Mouse (Mus musculus) forebrain, embryonic 11.5 days (tissue): ENCODE measurements around the gene Akap8. TPM values are rescaled to one million over a fixed set of nuclear protein-coding genes. Genes with fewer than 3 reads are reported as not detected.
A peak's percentile ranks its signal among the peaks of the same experiment; 100 is the strongest.

Experiments
- ATAC-seq: fragments of 200-750 bp; cut with Nextera tagmentation; replicated peaks from 2 replicates; pipeline ENCODE4 v1.8.0; 2017; ENCODE audit warnings: moderate TSS enrichment; ENCODE audit not compliant: low FRiP score
- DNase-seq: peaks from one replicate; pipeline ENCODE4 v3.0.0-alpha.2; 2017; ENCODE audit warnings: low spot score
- H3K27ac ChIP-seq: fragments of 300-500 bp; sonication (generic); 2 replicates; pipeline ENCODE4 v1.5.1; 2014; ENCODE audit warnings: low read depth, low read length
- H3K27me3 ChIP-seq: fragments of 300-500 bp; sonication (generic); 2 replicates; pipeline ENCODE4 v1.6.1; 2014; ENCODE audit warnings: mild to moderate bottlenecking, low read length, mixed read lengths; ENCODE audit not compliant: control insufficient read depth, insufficient read depth
- H3K36me3 ChIP-seq: fragments of 300-500 bp; sonication (generic); 2 replicates; pipeline ENCODE4 v1.6.1; 2014; ENCODE audit warnings: mild to moderate bottlenecking, low read length, moderate library complexity, mixed read lengths; ENCODE audit not compliant: control insufficient read depth, insufficient read depth
- H3K4me1 ChIP-seq: fragments of 300-500 bp; sonication (generic); replicated peaks from 2 replicates; pipeline ENCODE4 v1.6.1; 2014; ENCODE audit warnings: low read length, mixed read lengths; ENCODE audit not compliant: control insufficient read depth, insufficient read depth
- H3K4me2 ChIP-seq: fragments of 300-500 bp; sonication (generic); 2 replicates; pipeline ENCODE4 v1.6.1; 2014; ENCODE audit warnings: low read depth, mild to moderate bottlenecking, low read length, moderate library complexity, mixed read lengths; ENCODE audit not compliant: severe bottlenecking
- H3K4me3 ChIP-seq: fragments of 300-500 bp; sonication (generic); 2 replicates; pipeline ENCODE4 v1.5.1; 2014; ENCODE audit warnings: low read depth, low read length
- H3K9ac ChIP-seq: fragments of 300-500 bp; sonication (generic); 2 replicates; pipeline ENCODE4 v1.6.1; 2014; ENCODE audit warnings: low read length
- H3K9me3 ChIP-seq: fragments of 300-500 bp; sonication (generic); 2 replicates; pipeline ENCODE4 v1.6.1; 2016; ENCODE audit warnings: low read length, mixed read lengths; ENCODE audit not compliant: control insufficient read depth
- WGBS: fragments of 180-500 bp; shearing (Covaris S2); extraction: QIAGEN DNeasy Blood & Tissue Kit; methylation state at CpG from one replicate; pipeline ENCODE4 v1.1.7; 2014; 5-methylcytosine and 5-hydroxymethylcytosine counted together
- polyA plus RNA-seq: library from polyadenylated mRNA; unstranded; fragments of >200 nt; fragmentation: Nextera tagmentation; extraction: Ambion mirVana; gene quantifications from 2 replicates; pipeline ENCODE4 v1.2.1, GENCODE M21; 2014

Akap8 gene
- polyA plus RNA-seq, 1 experiment from 2014 or later: 78.4 TPM

- ATAC-seq (no peak), DNase-seq (no peak)
- Histone ChIP-seq H3K36me3 (peaks cover 41% of the 10 kb centered on the region), H3K27ac (no peak overlapping the region), H3K4me3 (no peak overlapping the region), H3K27me3 (no peaks in the 10 kb centered on the region), H3K4me2 (no peak overlapping the region), H3K9me3 (no peaks in the 10 kb centered on the region), H3K4me1 (no peaks in the 10 kb centered on the region; the same call in 1 of the 2 replicates), H3K9ac (no peak overlapping the region)
- 95% methylated on average over 8 of the region's 8 CpGs for WGBS
Measured at GRCm38 (mm10) chr17:32317032-32317431, 4.0 kb downstream of the Akap8 start.

- no peak overlapping the region for H3K9ac ChIP-seq
- H3K4me2 ChIP-seq: no peak overlapping the region
- no peaks in the 10 kb centered on the region for H3K9me3 ChIP-seq
- DNase-seq (no peak), ATAC-seq (no peak)
- no peak overlapping the region for H3K4me3 ChIP-seq
- H3K4me1 ChIP-seq: no peaks in the 10 kb centered on the region
- H3K36me3 ChIP-seq: peaks cover 49% of the 10 kb centered on the region
- no peaks in the 10 kb centered on the region for H3K27me3 ChIP-seq
- H3K27ac ChIP-seq: no peak overlapping the region
- WGBS: 91% methylated on average over 5 of the region's 5 CpGs
Measured at GRCm38 (mm10) chr17:32315560-32315959, 5.5 kb downstream of the Akap8 start.

- Histone ChIP-seq H3K4me1 (no peaks in the 10 kb centered on the region), H3K4me2 (no peak overlapping the region), H3K9me3 (no peaks in the 10 kb centered on the region), H3K27ac (no peak overlapping the region), H3K9ac (no peak overlapping the region), H3K27me3 (no peaks in the 10 kb centered on the region), H3K36me3 (peaks cover 63% of the 10 kb centered on the region), H3K4me3 (no peak overlapping the region)
- DNase-seq: no peak
- ATAC-seq: no peak
- 83% methylated on average over 5 of the region's 5 CpGs for whole genome bisulfite sequencing
Measured at GRCm38 (mm10) chr17:32313892-32314291, 7.1 kb downstream of the Akap8 start.

- ATAC-seq (no peak), DNase-seq (no peak)
- 93% methylated on average over 8 of the region's 8 CpGs for WGBS
- H3K4me2 ChIP-seq: no peak overlapping the region
- H3K9ac ChIP-seq: no peak overlapping the region
- peaks cover 66% of the 10 kb centered on the region for H3K36me3 ChIP-seq
- no peaks in the 10 kb centered on the region for H3K9me3 ChIP-seq
- no peak overlapping the region for H3K4me3 ChIP-seq
- H3K4me1 ChIP-seq: no peaks in the 10 kb centered on the region
- no peak overlapping the region for H3K27ac ChIP-seq
- no peaks in the 10 kb centered on the region for H3K27me3 ChIP-seq
Measured at GRCm38 (mm10) chr17:32312801-32313200, 8.2 kb downstream of the Akap8 start.

- Histone ChIP-seq H3K4me2 (no peak overlapping the region), H3K9me3 (no peaks in the 10 kb centered on the region), H3K4me3 (no peak overlapping the region), H3K27ac (no peak overlapping the region), H3K9ac (no peak overlapping the region), H3K36me3 (peaks cover 56% of the 10 kb centered on the region), H3K27me3 (no peaks in the 10 kb centered on the region), H3K4me1 (no peaks in the 10 kb centered on the region)
- WGBS: 95% methylated on average over 4 of the region's 4 CpGs
- ATAC-seq (no peak), DNase-seq (no peak)
Measured at GRCm38 (mm10) chr17:32307963-32308362, 13.1 kb downstream of the Akap8 start.

GRCm38 (mm10) chr17:32298125-32298524, 22.9 kb downstream of the Akap8 start:
- no peak overlapping the region for H3K4me3 ChIP-seq
- H3K27ac ChIP-seq: no peak overlapping the region
- DNase-seq: no peak
- H3K4me2 ChIP-seq: no peak overlapping the region
- no peak overlapping the region for H3K9ac ChIP-seq
- H3K4me1 ChIP-seq: no peaks in the 10 kb centered on the region
- ATAC-seq: no peak
- WGBS: 91% methylated on average over 1 of the region's 1 CpGs
- H3K27me3 ChIP-seq: no peaks in the 10 kb centered on the region
- no peaks in the 10 kb centered on the region for H3K9me3 ChIP-seq
- no peaks in the 10 kb centered on the region for H3K36me3 ChIP-seq

GRCm38 (mm10) chr17:32295901-32296300, 25.1 kb downstream of the Akap8 start:
- WGBS: 94% methylated on average over 2 of the region's 2 CpGs
- no peak for ATAC-seq
- H3K4me1 ChIP-seq: no peaks in the 10 kb centered on the region
- H3K27me3 ChIP-seq: no peaks in the 10 kb centered on the region
- H3K4me2 ChIP-seq: no peak overlapping the region
- no peaks in the 10 kb centered on the region for H3K36me3 ChIP-seq
- H3K9me3 ChIP-seq: no peaks in the 10 kb centered on the region
- H3K9ac ChIP-seq: no peak overlapping the region
- H3K4me3 ChIP-seq: no peak overlapping the region
- DNase-seq: no peak
- no peak overlapping the region for H3K27ac ChIP-seq

GRCm38 (mm10) chr17:32295160-32295559, 25.9 kb downstream of the Akap8 start:
- H3K36me3 ChIP-seq: no peaks in the 10 kb centered on the region
- no peak overlapping the region for H3K4me2 ChIP-seq
- ATAC-seq (no peak), DNase-seq (no peak)
- no peaks in the 10 kb centered on the region for H3K27me3 ChIP-seq
- no peaks in the 10 kb centered on the region for H3K9me3 ChIP-seq
- H3K4me1 ChIP-seq: no peaks in the 10 kb centered on the region
- 85% methylated on average over 4 of the region's 4 CpGs for whole genome bisulfite sequencing
- no peak overlapping the region for H3K9ac ChIP-seq
- H3K27ac ChIP-seq: no peak overlapping the region
- no peak overlapping the region for H3K4me3 ChIP-seq

- Histone ChIP-seq H3K9me3 (no peaks in the 10 kb centered on the region), H3K4me2 (peak overlapping the region; percentile 49)
- no peak for ATAC-seq
Measured at GRCm38 (mm10) chr17:32285138-32285670, 35.8 kb downstream of the Akap8 start.

More at GRCm38 (mm10) chr17:32285138-32285670, 35.8 kb downstream of the Akap8 start:
- Histone ChIP-seq H3K9ac (peak overlapping the region; percentile 97), H3K27ac (peak overlapping the region; percentile 97; the same call in 1 of the 2 replicates), H3K4me1 (peaks cover 9% of the 10 kb centered on the region; the same call in 1 of the 2 replicates), H3K4me3 (peak overlapping the region; percentile 94), H3K36me3 (no peaks in the 10 kb centered on the region), H3K27me3 (no peaks in the 10 kb centered on the region)
- no peak for DNase-seq
- WGBS: 59% methylated on average over 6 of the region's 6 CpGs
